Mouse (Mus musculus) heart, embryonic 14.5 days (tissue): ENCODE measurements at regions not wholly inside any gene's neighbourhood (a gene's known extent, or its start where the extent isn't known, plus 50 kb on each side); places are given as distances from the start of the nearest gene placed in this dataset.
A peak's percentile ranks its signal among the peaks of the same experiment; 100 is the strongest.

Experiments used
- ATAC-seq: fragments of 200-750 bp; cut with Nextera tagmentation; 2 replicates; pipeline ENCODE4 v1.8.0; 2017; ENCODE audit warnings: low read depth, moderate TSS enrichment; ENCODE audit not compliant: insufficient number of reproducible peaks, insufficient read depth, low FRiP score
- H3K27ac ChIP-seq, 2 experiments: fragments of 200-500 bp in 1 of 2; fragments of 300-500 bp in 1 of 2; sonication (generic) in 1 of 2; replicated peaks in 1 of 2; 2 replicates each; pipeline ENCODE4 v1.5.1; 2012 to 2014; ENCODE audit warnings: low read depth in 2 of 2, low read length in 2 of 2, control low read depth in 1 of 2, mild to moderate bottlenecking in 1 of 2, mixed read lengths in 1 of 2; ENCODE audit not compliant: control insufficient read depth in 1 of 2, insufficient read depth in 1 of 2
- H3K27me3 ChIP-seq: fragments of 300-500 bp; sonication (generic); 2 replicates; pipeline ENCODE4 v1.6.1; 2014; ENCODE audit warnings: mild to moderate bottlenecking, low read length, control low read depth; ENCODE audit not compliant: control insufficient read depth, insufficient read depth
- H3K36me3 ChIP-seq: fragments of 300-500 bp; sonication (generic); 2 replicates; pipeline ENCODE4 v1.6.1; 2014; ENCODE audit warnings: mild to moderate bottlenecking, control low read depth, low read length, mixed read lengths; ENCODE audit not compliant: control insufficient read depth, insufficient read depth
- H3K4me1 ChIP-seq, 2 experiments: fragments of 200-500 bp in 1 of 2; fragments of 300-500 bp in 1 of 2; sonication (generic) in 1 of 2; 2 replicates each; pipeline ENCODE4 v1.6.1; 2012 to 2014; ENCODE audit warnings: low read length in 2 of 2, control low read depth in 1 of 2, mixed read lengths in 1 of 2; ENCODE audit not compliant: control insufficient read depth in 2 of 2, insufficient read depth in 2 of 2
- H3K4me2 ChIP-seq: fragments of 300-500 bp; sonication (generic); 2 replicates; pipeline ENCODE4 v1.6.1; 2014; ENCODE audit warnings: mild to moderate bottlenecking, low read length
- H3K4me3 ChIP-seq, 2 experiments: fragments of 200-500 bp in 1 of 2; fragments of 300-500 bp in 1 of 2; sonication (generic) in 1 of 2; 2 replicates each; pipeline ENCODE4 v1.5.1; 2012 to 2014; ENCODE audit warnings: low read length in 2 of 2, mild to moderate bottlenecking in 2 of 2, control low read depth in 1 of 2, low read depth in 1 of 2, moderate library complexity in 1 of 2; ENCODE audit not compliant: control insufficient read depth in 1 of 2, insufficient read depth in 1 of 2
- H3K9ac ChIP-seq: fragments of 300-500 bp; sonication (generic); 2 replicates; pipeline ENCODE4 v1.6.1; 2014; ENCODE audit warnings: mild to moderate bottlenecking, low read length
- H3K9me3 ChIP-seq: fragments of 300-500 bp; sonication (generic); 2 replicates; pipeline ENCODE4 v1.6.1; 2016; ENCODE audit warnings: low read length, control low read depth; ENCODE audit not compliant: control insufficient read depth
- WGBS: fragments of 180-500 bp; shearing (Covaris S2); extraction: QIAGEN DNeasy Blood & Tissue Kit; methylation state at CpG from one replicate; pipeline ENCODE4 v1.1.7; 2014; 5-methylcytosine and 5-hydroxymethylcytosine counted together

DNA sequence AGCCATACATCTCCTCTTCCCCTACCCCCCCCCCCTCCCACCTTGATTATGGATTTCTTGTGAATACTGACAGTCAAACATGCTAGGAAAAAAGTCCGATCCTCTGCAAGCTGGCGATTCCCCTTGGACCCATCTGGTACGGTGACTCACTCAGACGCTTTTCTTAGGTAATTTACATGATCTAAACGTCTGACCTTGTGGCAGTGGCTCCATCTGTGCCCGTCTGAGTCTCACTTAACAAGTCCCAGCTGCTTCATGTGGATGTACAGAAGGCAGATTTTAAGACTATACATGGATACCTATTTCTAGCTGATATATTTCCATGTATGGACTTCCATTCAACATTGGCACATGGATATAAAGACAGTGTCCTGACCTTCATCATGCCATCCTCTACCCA, 481.0 kb downstream of the Lipi start:
- WGBS, result 56% methylated on average over 6 of the region's 6 CpGs
- ATAC-seq, result no peak
- H3K4me2 ChIP-seq, result no peak overlapping the region
- no peaks in the 10 kb centered on the region for H3K27me3 ChIP-seq
- no peak overlapping the region for H3K27ac ChIP-seq
- H3K4me3 ChIP-seq, result no peak overlapping the region
- no peaks in the 10 kb centered on the region for H3K36me3 ChIP-seq
- no peaks in the 10 kb centered on the region for H3K9me3 ChIP-seq
- no peak overlapping the region for H3K9ac ChIP-seq
- H3K4me1 ChIP-seq, result no peaks in the 10 kb centered on the region

DNA sequence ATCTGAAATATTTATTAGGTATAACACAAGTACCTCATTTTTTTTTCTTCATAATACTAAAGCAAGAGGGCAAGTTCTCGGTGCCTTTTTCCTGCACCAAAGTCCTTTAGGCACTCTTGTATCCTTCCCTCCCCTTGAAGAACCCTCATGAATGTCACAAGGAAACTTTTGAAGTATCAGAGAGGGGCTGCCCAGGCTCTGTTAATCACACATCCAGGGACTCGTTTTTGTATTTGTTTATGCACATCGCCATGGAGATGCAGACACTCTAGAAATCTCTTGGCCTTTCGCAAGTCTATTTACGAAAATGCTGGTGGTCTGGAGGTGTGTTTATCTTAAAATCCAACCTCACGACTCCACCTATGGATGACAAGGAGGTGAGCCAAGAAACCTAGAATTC, 492.7 kb downstream of the Lipi start:
- H3K4me2 ChIP-seq, result peak overlapping the region; percentile 69
- no peak overlapping the region for H3K9ac ChIP-seq
- no peaks in the 10 kb centered on the region; a peak in 1 of 4 replicates for H3K4me1 ChIP-seq
- H3K9me3 ChIP-seq, result no peaks in the 10 kb centered on the region
- no peak overlapping the region for H3K27ac ChIP-seq
- H3K36me3 ChIP-seq, result no peaks in the 10 kb centered on the region
- ATAC-seq, result no peak
- WGBS, result 42% methylated on average over 6 of the region's 6 CpGs
- H3K27me3 ChIP-seq, result no peaks in the 10 kb centered on the region
- peak overlapping the region in 1 of 2 experiments; percentile 34; a peak in 1 of 4 replicates for H3K4me3 ChIP-seq

DNA sequence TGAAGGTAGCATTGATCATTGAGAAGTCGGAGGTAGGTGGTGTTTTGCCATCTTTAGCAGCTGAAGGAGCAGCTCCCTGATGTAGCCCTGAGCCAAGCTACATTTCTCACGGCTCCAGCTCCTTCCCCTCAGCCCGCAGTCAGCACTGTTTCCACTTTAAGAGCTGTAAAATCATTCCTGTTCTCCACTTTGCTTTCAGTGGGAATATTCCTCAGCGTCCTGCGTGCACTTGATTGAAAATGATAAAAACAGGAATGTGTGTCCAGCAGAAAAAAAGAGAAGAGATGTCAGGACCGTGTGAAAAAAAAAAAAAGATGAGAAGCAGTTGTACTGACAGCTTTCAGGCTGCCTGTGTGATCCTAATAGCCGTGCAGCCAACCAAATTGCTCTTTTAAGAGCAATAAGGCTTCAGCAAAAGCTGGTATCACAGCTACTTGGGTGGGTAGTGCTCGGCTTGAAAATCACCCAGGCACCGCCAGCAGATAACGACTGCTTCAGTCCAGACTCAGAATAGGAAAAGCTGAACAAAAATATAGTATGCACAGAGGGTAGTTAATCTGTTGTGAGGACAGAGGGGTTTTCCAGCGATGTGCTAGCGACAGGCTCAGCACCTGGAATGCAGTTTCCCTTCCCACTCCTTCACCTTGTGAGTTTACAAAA, 493.3 kb downstream of the Lipi start:
- Histone ChIP-seq H3K4me2 (peak overlapping the region; percentile 69), H3K27me3 (no peaks in the 10 kb centered on the region), H3K36me3 (no peaks in the 10 kb centered on the region), H3K4me1 (no peaks in the 10 kb centered on the region; a peak in 1 of 4 replicates), H3K9me3 (no peaks in the 10 kb centered on the region), H3K9ac (peak overlapping the region; percentile 25; the same call in 1 of the 2 replicates), H3K4me3 (peak overlapping the region; percentile 25 to 34; a peak in 3 of 4 replicates), H3K27ac (no peak overlapping the region)
- no peak for ATAC-seq
- 13% methylated on average over 12 of the region's 12 CpGs for WGBS

DNA sequence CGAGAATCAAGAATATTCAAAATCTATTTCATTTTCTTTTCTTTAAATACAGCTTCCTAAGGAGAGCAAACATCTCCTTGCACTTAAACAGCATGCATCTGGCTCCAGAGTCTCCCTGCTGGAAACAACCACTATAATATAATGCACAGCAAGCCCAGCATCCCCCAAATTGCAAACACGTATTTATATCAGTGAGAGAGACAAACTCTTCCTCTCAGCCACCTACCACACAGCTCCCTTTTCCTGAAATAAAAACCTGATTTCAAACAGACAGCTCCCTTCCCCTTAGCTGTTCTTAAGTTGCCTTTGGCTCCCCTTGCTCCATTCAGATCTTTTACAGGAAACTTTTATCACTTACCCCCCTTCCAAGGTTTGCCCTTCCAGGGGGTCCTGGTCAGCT, 493.9 kb downstream of the Lipi start:
- Histone ChIP-seq H3K4me3 (peak overlapping the region in 1 of 2 experiments; percentile 34; a peak in 1 of 4 replicates), H3K4me2 (peak overlapping the region; percentile 69), H3K9me3 (no peaks in the 10 kb centered on the region), H3K4me1 (no peaks in the 10 kb centered on the region; a peak in 1 of 4 replicates), H3K36me3 (no peaks in the 10 kb centered on the region), H3K27ac (no peak overlapping the region), H3K9ac (no peak overlapping the region), H3K27me3 (no peaks in the 10 kb centered on the region)
- no peak for ATAC-seq
- WGBS, result 42% methylated on average over 2 of the region's 2 CpGs

DNA sequence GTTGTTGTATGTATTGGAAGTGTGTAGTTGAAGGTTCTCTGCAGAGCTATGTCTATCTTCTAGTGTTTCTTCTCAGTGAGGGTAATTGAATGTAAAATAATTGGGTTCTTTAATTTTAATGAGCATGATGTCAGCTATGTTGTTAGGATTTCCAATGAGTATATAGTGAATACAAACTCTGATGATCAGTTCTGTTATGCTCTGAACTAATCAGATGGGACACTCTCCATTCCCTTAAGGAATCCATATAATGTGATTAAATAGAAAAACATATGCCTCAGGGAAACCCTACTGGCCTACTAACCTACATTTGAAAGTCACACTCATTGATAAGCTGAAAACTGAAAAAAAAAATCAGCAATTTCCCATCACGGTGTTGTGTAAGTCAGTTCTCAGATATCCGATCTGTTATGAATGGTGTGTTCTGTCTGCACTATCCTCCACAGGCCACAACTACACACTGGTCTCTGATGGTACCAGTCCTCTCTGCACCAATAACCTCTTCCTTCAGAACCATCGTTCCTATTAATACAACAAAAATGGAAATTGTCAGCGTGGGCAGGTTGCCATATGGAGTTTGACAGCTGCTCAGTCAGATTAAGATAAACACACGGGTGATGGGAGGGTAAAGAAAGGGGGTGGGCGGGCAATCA, 496.4 kb downstream of the Lipi start:
- H3K4me1 ChIP-seq, result no peaks in the 10 kb centered on the region; a peak in 1 of 4 replicates
- H3K4me2 ChIP-seq, result no peak overlapping the region
- H3K36me3 ChIP-seq, result no peaks in the 10 kb centered on the region
- no peak overlapping the region for H3K9ac ChIP-seq
- no peak overlapping the region for H3K27ac ChIP-seq
- no peak overlapping the region for H3K4me3 ChIP-seq
- WGBS, result 55% methylated on average over 6 of the region's 6 CpGs
- no peaks in the 10 kb centered on the region for H3K9me3 ChIP-seq
- no peaks in the 10 kb centered on the region for H3K27me3 ChIP-seq
- no peak for ATAC-seq

DNA sequence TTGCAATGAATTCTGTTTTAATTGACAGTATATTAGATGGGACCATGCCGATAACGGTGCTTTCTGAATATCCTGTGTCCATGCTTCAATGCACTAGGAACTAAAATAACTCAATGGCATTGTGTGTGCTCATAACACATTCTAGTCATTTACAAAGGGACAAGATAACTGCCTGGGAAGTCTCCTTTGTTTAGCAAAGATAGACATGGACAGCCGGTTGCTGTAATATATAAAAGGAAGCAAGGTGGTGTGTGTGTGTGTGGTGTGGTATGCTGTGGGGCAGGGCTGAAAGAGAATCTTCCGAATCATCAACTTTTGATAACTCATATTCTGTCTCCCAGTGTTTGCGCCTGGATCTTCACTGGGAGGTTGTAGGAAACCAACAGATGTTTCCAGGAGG, 497.2 kb downstream of the Lipi start:
- H3K27ac ChIP-seq, result no peak overlapping the region
- H3K27me3 ChIP-seq, result no peaks in the 10 kb centered on the region
- no peak overlapping the region for H3K4me2 ChIP-seq
- no peaks in the 10 kb centered on the region for H3K9me3 ChIP-seq
- no peaks in the 10 kb centered on the region; a peak in 1 of 4 replicates for H3K4me1 ChIP-seq
- H3K9ac ChIP-seq, result no peak overlapping the region
- no peaks in the 10 kb centered on the region for H3K36me3 ChIP-seq
- no peak for ATAC-seq
- 77% methylated on average over 5 of the region's 5 CpGs for WGBS
- H3K4me3 ChIP-seq, result no peak overlapping the region

DNA sequence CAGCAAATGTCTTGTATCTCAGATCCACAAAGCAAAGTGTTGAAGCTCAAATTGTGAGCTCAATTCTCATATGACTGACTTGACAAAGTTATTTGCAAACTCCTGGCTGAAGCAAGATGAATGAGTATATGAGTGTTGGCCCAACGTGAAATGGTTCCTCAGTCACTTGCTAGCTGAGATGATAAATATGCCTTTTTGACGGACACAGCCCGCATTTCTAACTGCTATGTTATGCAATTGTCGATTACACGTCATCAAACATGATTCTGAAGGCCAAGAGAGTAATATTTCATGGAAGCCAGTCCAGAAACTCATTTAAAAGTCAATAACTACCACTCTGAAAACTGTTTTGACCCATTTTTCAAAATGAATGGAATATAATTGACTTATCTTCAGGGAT, 520.6 kb downstream of the Lipi start:
- H3K36me3 ChIP-seq, result no peaks in the 10 kb centered on the region
- no peak for ATAC-seq
- WGBS, result 69% methylated on average over 5 of the region's 5 CpGs
- no peaks in the 10 kb centered on the region for H3K9me3 ChIP-seq
- H3K4me3 ChIP-seq, result no peak overlapping the region
- H3K4me2 ChIP-seq, result no peak overlapping the region
- H3K9ac ChIP-seq, result no peak overlapping the region
- no peaks in the 10 kb centered on the region for H3K27me3 ChIP-seq
- H3K4me1 ChIP-seq, result no peaks in the 10 kb centered on the region
- H3K27ac ChIP-seq, result no peak overlapping the region
